Mouse (Mus musculus) heart, adult 2 months (tissue): ENCODE data around the gene Prex1. TPM values are rescaled to one million over a fixed set of nuclear protein-coding genes. Genes with fewer than 3 reads are reported as not detected.

Experiments used
- DNase-seq, 2 experiments: peaks; one replicate each; pipeline ENCODE4 v3.0.0; 2021
- H3K27ac ChIP-seq: fragments of 200-600 bp; 2 replicates; pipeline ENCODE4 v1.8.1; 2022
- H3K27me3 ChIP-seq: fragments of 200-500 bp; 2 replicates; pipeline ENCODE4 v1.6.1; 2012; ENCODE audit warnings: mild to moderate bottlenecking, low read length, inconsistent platforms, mixed read lengths; ENCODE audit not compliant: control insufficient read depth, insufficient read depth
- H3K36me3 ChIP-seq: fragments of 200-500 bp; 2 replicates; pipeline ENCODE4 v1.6.1; 2012; ENCODE audit warnings: low read length, inconsistent platforms; ENCODE audit not compliant: control insufficient read depth, insufficient read depth
- H3K4me1 ChIP-seq: fragments of 200-500 bp; 2 replicates; pipeline ENCODE4 v1.6.1; 2011; ENCODE audit warnings: low read length; ENCODE audit not compliant: control insufficient read depth, insufficient read depth
- H3K4me3 ChIP-seq: fragments of 200-600 bp; 2 replicates; pipeline ENCODE4 v1.8.1; 2022
- H3K79me2 ChIP-seq: fragments of 200-500 bp; replicated peaks from 2 replicates; pipeline ENCODE4 v1.6.1; 2012; ENCODE audit warnings: mild to moderate bottlenecking, inconsistent platforms, low read length, moderate library complexity, mixed read lengths; ENCODE audit not compliant: control insufficient read depth, insufficient read depth
- H3K9ac ChIP-seq: fragments of 200-500 bp; 2 replicates; pipeline ENCODE4 v1.6.1; 2012; ENCODE audit warnings: low read depth, mild to moderate bottlenecking, control low read depth, inconsistent platforms, low read length, mixed read lengths
- CTCF ChIP-seq: fragments of 200-600 bp; IDR thresholded peaks from 2 replicates; pipeline ENCODE4 v1.8.1; 2022; ENCODE audit warnings: antibody characterized with exemption, mild to moderate bottlenecking, moderate library complexity
- EP300 ChIP-seq: fragments of 200-500 bp; IDR thresholded peaks from 2 replicates; pipeline ENCODE4 v1.6.1; 2011; ENCODE audit warnings: low read depth, low read length, control low read depth; ENCODE audit not compliant: insufficient read depth
- POLR2A ChIP-seq: fragments of 200-500 bp; IDR thresholded peaks from 2 replicates; pipeline ENCODE4 v1.6.1; 2011; ENCODE audit warnings: mild to moderate bottlenecking, low read depth, low read length, control low read depth; ENCODE audit not compliant: insufficient read depth
- WGBS: fragments of 180-500 bp; shearing (Covaris S2); methylation state at CpG from one replicate; pipeline ENCODE4 v1.1.7; 2018; 5-methylcytosine and 5-hydroxymethylcytosine counted together
- intact Hi-C: fragments of 180-260 bp; cut with DNase I; formaldehyde crosslinking; loops from one replicate; pipeline ENCODE4 v1.15.1; 2025
- polyA plus RNA-seq: library from polyadenylated mRNA; depleted of rRNA; stranded (reverse); fragments of >200 nt; gene quantifications from 2 replicates; pipeline ENCODE4 v1.2.3, GENCODE M21; 2012
- total RNA-seq, 2 experiments: library from RNA; stranded (reverse); gene quantifications; 2 replicates each; pipeline ENCODE4 v1.2.3; 2021

The Prex1 gene
- total and polyA plus RNA-seq, 3 experiments, result 5.2 to 9.8 (median 6.0) TPM

DNA sequence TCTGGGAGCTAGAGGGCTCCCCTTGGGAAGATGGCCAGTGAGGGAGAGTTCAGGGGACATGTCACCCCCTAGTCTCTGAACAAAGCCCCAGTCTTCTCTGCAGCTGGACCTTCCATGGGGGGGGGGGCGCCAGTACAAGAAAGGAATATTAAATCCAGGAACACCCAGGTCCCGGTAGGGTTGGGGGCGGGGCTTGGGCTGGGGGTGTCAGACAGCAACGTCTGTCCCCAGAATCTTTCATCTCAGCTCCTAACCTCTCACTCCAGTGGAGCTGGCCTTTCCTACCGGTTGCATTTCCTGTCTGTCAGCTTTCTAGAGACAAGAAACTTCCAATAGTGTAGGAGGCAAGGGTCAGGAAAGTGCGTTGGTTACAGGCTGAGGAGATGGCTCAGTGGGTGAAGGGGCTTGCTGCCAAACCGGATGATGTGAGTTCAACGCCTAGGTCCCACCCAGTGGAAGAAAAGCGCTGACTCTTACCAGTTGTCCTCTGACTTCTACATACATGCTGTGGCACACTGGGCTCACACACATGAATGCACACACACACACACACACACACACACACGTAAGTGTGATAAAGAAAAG is 93.6 kb downstream of the Prex1 start:
- no peak for DNase-seq
- 48% methylated on average over 10 of the region's 10 CpGs for WGBS
- Histone ChIP-seq H3K36me3 (no peaks in the 10 kb centered on the region), H3K4me1 (peaks cover 10% of the 10 kb centered on the region), H3K4me3 (no peak overlapping the region), H3K79me2 (no peaks in the 10 kb centered on the region), H3K27me3 (no peaks in the 10 kb centered on the region), H3K27ac (no peak overlapping the region), H3K9ac (no peak overlapping the region)
- intact Hi-C loops, result no loop called here
- TF ChIP-seq POLR2A, result no peak

DNA sequence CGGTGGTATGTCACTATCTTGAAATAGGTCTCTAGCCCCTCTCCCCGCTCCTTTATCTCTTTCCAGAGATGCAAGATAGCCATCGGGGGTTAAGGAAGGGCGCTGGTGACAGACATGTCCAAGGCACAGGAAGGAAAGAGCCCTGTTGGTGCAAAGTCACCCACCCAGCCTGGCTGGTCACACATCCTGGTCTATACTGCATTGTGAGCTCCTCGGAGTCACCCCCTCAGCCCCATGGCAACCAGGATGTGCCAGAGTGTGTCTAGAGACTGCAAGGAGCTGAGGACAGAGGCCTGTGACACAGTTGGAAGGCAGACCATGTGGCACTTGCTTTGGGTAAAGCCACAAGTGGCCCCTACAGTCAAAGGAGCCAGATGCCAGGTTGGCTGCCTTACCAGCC is 94.4 kb downstream of the Prex1 start:
- Histone ChIP-seq H3K9ac (no peak overlapping the region), H3K4me3 (no peak overlapping the region), H3K4me1 (peaks cover 10% of the 10 kb centered on the region), H3K27ac (no peak overlapping the region), H3K27me3 (no peaks in the 10 kb centered on the region), H3K36me3 (no peaks in the 10 kb centered on the region), H3K79me2 (no peaks in the 10 kb centered on the region)
- intact Hi-C loops, result no loop called here
- DNase-seq, result no peak
- TF ChIP-seq POLR2A (no peak), CTCF (no peak), EP300 (no peak)
- WGBS, result 67% methylated on average over 5 of the region's 5 CpGs

GRCm38 (mm10) chr2:166617706-166618105 is 95.9 kb downstream of the Prex1 start:
- peaks cover 5% of the 10 kb centered on the region for H3K4me1 ChIP-seq
- H3K36me3 ChIP-seq, result no peaks in the 10 kb centered on the region
- H3K9ac ChIP-seq, result no peak overlapping the region
- 96% methylated on average over 5 of the region's 5 CpGs for WGBS
- TF ChIP-seq POLR2A (no peak), CTCF (no peak), EP300 (no peak)
- intact Hi-C loops, result no loop called here
- H3K27me3 ChIP-seq, result no peaks in the 10 kb centered on the region
- no peak overlapping the region for H3K4me3 ChIP-seq
- no peaks in the 10 kb centered on the region for H3K79me2 ChIP-seq
- H3K27ac ChIP-seq, result no peak overlapping the region
- peak in 1 of 2 experiments; percentile 24 for DNase-seq

- H3K36me3 ChIP-seq, result no peaks in the 10 kb centered on the region
- WGBS, result 56% methylated on average over 2 of the region's 2 CpGs
- peak; percentile 70 to 80 for DNase-seq
- peaks cover 5% of the 10 kb centered on the region for H3K4me1 ChIP-seq
- TF ChIP-seq EP300 (0 out of 2 replicates have a peak, but pooled peaks have one; percentile 33), CTCF (no peak), POLR2A (no peak)
- intact Hi-C loops, result no loop called here
- no peak overlapping the region for H3K9ac ChIP-seq
- no peaks in the 10 kb centered on the region for H3K27me3 ChIP-seq
- H3K27ac ChIP-seq, result no peak overlapping the region
- H3K4me3 ChIP-seq, result no peak overlapping the region
- H3K79me2 ChIP-seq, result no peaks in the 10 kb centered on the region
Observed at GRCm38 (mm10) chr2:166615338-166616075, 98.1 kb downstream of the Prex1 start.

DNA sequence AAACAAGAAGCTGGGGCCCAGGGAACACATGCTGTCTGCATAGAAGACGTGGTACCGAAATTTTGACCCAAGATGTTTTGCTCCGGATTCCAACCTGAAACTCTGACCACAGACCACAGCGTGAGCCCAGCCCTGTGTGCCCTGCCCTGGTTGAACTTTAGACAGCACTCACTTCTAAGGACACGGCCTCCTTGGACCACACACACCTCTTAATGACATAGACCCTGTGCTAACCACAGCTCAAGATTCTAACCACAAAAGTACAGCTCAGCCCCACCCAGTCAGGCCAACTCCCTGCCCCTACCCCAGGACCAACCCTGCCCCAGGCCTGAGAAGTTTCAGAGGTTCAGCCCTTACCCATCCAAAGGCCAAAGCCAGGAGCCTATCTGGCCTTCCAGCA is 103.4 kb downstream of the Prex1 start:
- DNase-seq, result no peak
- no peaks in the 10 kb centered on the region for H3K27me3 ChIP-seq
- no peak overlapping the region for H3K4me3 ChIP-seq
- no peaks in the 10 kb centered on the region for H3K79me2 ChIP-seq
- no peak for TF ChIP-seq EP300
- TF ChIP-seq POLR2A, result no peak
- TF ChIP-seq CTCF, result no peak
- H3K27ac ChIP-seq, result no peak overlapping the region
- no peaks in the 10 kb centered on the region for H3K36me3 ChIP-seq
- 90% methylated on average over 5 of the region's 5 CpGs for WGBS
- intact Hi-C loops, result no loop called here
- no peak overlapping the region for H3K9ac ChIP-seq
- H3K4me1 ChIP-seq, result peaks cover 19% of the 10 kb centered on the region

DNA sequence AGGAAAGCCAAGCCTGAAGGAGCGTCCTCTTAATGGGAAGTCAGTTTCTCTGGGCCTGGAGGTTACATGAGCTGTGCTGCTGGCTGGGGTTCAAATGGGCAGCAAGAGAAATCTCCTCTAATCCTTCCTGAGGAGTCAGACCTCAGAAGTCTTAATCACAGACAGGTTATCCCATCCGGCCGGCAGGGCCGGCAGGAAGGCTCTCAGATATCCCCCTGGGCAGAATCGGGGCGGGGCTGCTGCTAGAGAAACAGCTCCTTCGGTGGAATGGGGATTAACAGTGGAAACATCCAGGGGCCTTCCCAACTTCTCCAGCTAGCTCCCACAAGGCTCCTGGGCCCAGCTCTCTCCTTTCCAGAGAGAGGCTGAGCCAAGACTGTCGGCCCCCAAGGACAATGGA is 105.1 kb downstream of the Prex1 start:
- WGBS, result 30% methylated on average over 8 of the region's 8 CpGs
- H3K36me3 ChIP-seq, result no peaks in the 10 kb centered on the region
- no peaks in the 10 kb centered on the region for H3K79me2 ChIP-seq
- no peak overlapping the region for H3K4me3 ChIP-seq
- H3K27me3 ChIP-seq, result no peaks in the 10 kb centered on the region
- TF ChIP-seq EP300, result no peak
- no peak for TF ChIP-seq POLR2A
- no peak for TF ChIP-seq CTCF
- no peak for DNase-seq
- no peak overlapping the region for H3K9ac ChIP-seq
- peaks cover 18% of the 10 kb centered on the region for H3K4me1 ChIP-seq
- H3K27ac ChIP-seq, result no peak overlapping the region; the same call in 1 of the 2 replicates
- intact Hi-C loops, result loop anchor here (5.0 to 10.0 kb wide), 2 partner anchors 56 to 104 kb away; partner anchors contain the start of gene Prex1
